Comparison of ENCODE assay signal across 28 mouse cellular contexts in the genomic region with DNA sequence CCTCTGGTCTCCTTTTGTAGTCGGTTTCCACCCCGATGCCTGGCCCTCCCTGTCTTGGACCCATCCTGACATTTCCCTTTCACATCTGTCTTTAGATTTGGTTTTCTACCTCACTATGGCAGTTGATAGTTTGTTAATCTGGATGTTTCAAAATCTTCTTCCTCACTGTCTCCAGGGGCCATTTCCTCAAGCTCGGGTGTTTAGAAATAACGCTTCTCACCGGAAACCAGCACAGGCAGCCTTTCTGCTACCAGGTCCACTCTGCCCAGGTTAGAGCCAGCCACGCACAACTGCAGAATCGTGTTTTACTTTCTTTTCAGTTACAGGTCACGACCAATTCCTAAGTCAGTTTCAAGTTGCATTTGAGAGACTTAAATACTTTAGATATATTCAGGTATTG. TPM values are rescaled to one million over a fixed set of nuclear protein-coding genes. Genes with fewer than 3 reads are reported as not detected.
DNase-seq lines count a peak whose midpoint lies in the region; ATAC-seq and TF ChIP-seq lines count a peak whose summit lies in the region.
"Had no signal": no experiment of that assay in that cellular context is flagged by ENCODE, and none has a peak within 500 bp of the region (broad histone marks: within the 10 kb centered on the region; RNA-seq: fewer than 3 reads in every experiment).

No protein-coding gene starts in this region.

- no peak for ATAC-seq in heart, embryonic 11.5 days (replicated peaks; ENCODE audit: insufficient number of reproducible peaks, low FRiP score, low TSS enrichment)
- ATAC-seq in liver, embryonic 15.5 days (ENCODE audit: insufficient read depth): no peak
- no peak for ATAC-seq in liver, embryonic 11.5 days (replicated peaks; ENCODE audit: low FRiP score)
- ATAC-seq in granulocyte monocyte progenitor cell, adult 5-6 weeks (replicated peaks; ENCODE audit: poor library complexity, severe bottlenecking): peak; percentile 81
- 0 out of 2 replicates have a peak, but pooled peaks have one; percentile 27 for ATAC-seq in neutrophil, adult 5-6 weeks (ENCODE audit: extremely low read depth, insufficient number of reproducible peaks, low FRiP score, poor library complexity, severe bottlenecking)
- ATAC-seq: forebrain, embryonic 16.5 days; hindbrain, postnatal 0 days; intestine, embryonic 15.5 days; midbrain, embryonic 16.5 days; Patski had no signal

- no peak overlapping the region for H3K4me2 ChIP-seq in heart, embryonic 11.5 days
- H3K4me2 ChIP-seq in liver, embryonic 15.5 days: peak overlapping the region; percentile 15; the same call in 1 of the 2 replicates
- no peak overlapping the region for H3K4me2 ChIP-seq in liver, embryonic 11.5 days
- H3K4me2 ChIP-seq: embryonic facial prominence, embryonic 13.5 days; heart, embryonic 12.5 days; hindbrain, embryonic 12.5 days; intestine, embryonic 15.5 days; kidney, embryonic 15.5 days; midbrain, embryonic 11.5 days; neural tube, embryonic 12.5 days had no signal

- H3K4me3 ChIP-seq in heart, embryonic 11.5 days (ENCODE audit: low read depth, low read length): no peak overlapping the region
- no peak overlapping the region for H3K4me3 ChIP-seq in heart, adult 2 months
- no peak overlapping the region for H3K4me3 ChIP-seq in liver, embryonic 15.5 days (replicated peaks)
- no peak overlapping the region for H3K4me3 ChIP-seq in liver, embryonic 11.5 days (ENCODE audit: low read depth, low read length)
- H3K4me3 ChIP-seq: embryonic facial prominence, embryonic 13.5 days; forebrain, embryonic 10.5 days; gastrocnemius, adult 2 months; heart, embryonic 12.5 days; hindbrain, embryonic 12.5 days; intestine, embryonic 15.5 days; kidney, embryonic 15.5 days; neural tube, embryonic 12.5 days had no signal

- H3K36me3 ChIP-seq in heart, embryonic 11.5 days (ENCODE audit: control insufficient read depth, insufficient read depth, low read length): 0 out of 2 replicates have a peak, but pooled peaks cover 4% of the 10 kb centered on the region
- H3K36me3 ChIP-seq in heart, adult 2 months (ENCODE audit: control insufficient read depth, insufficient read depth, low read length): peaks cover 6% of the 10 kb centered on the region
- H3K36me3 ChIP-seq in liver, embryonic 15.5 days (replicated peaks): peaks cover 11% of the 10 kb centered on the region; the same call in 1 of the 2 replicates
- no peaks in the 10 kb centered on the region; the same call in 1 of the 2 replicates for H3K36me3 ChIP-seq in liver, embryonic 11.5 days (ENCODE audit: control insufficient read depth, insufficient read depth, low read length)
- H3K36me3 ChIP-seq: hindbrain, embryonic 12.5 days; intestine, embryonic 15.5 days had no signal

- TF ChIP-seq POLR2A in heart, adult 2 months (IDR thresholded peaks at IDR 0.05; ENCODE audit: insufficient read depth, low read depth, low read length): no peak

- TF ChIP-seq EP300 in heart, adult 2 months (IDR thresholded peaks at IDR 0.05; ENCODE audit: insufficient read depth, low read depth, low read length): no peak

- H3K79me2 ChIP-seq in heart, adult 2 months (replicated peaks; ENCODE audit: control insufficient read depth, insufficient read depth, low read length): peaks cover 8% of the 10 kb centered on the region

- H3K27ac ChIP-seq in heart, embryonic 11.5 days (ENCODE audit: low read depth, low read length): 0 out of 2 replicates have a peak overlapping the region, but pooled peaks have one; percentile 22
- no peak overlapping the region for H3K27ac ChIP-seq in heart, adult 2 months
- 0 out of 2 replicates have a peak overlapping the region, but pooled peaks have one; percentile 41 for H3K27ac ChIP-seq in liver, embryonic 15.5 days (replicated peaks)
- H3K27ac ChIP-seq in liver, embryonic 11.5 days (ENCODE audit: low read depth, low read length): no peak overlapping the region
- H3K27ac ChIP-seq: embryonic facial prominence, embryonic 13.5 days; forebrain, embryonic 10.5 days; gastrocnemius, adult 2 months; hindbrain, embryonic 12.5 days; hindbrain, postnatal 0 days; intestine, embryonic 15.5 days; kidney, embryonic 15.5 days; neural tube, embryonic 12.5 days had no signal

- DNase-seq in heart, adult 2 months: no peak
- DNase-seq in liver, embryonic 11.5 days (ENCODE audit: low spot score): no peak
- DNase-seq in cerebellum, postnatal 10 days: no peak
- DNase-seq: adrenal gland, postnatal 10 days; cerebellum, adult 11 months; cerebellum, adult 9-10 months; gastrocnemius, adult 2 months; gastrocnemius, postnatal 36 days; kidney, postnatal 25 days; lung, adult 2 months; lung, postnatal 14 days; thymus, postnatal 4 days had no signal

- WGBS in heart, embryonic 11.5 days (ENCODE audit: insufficient replicate concordance): 85% methylated on average over 8 of the region's 8 CpGs
- WGBS in heart, adult 2 months: 77% methylated on average over 8 of the region's 8 CpGs
- 59% methylated on average over 8 of the region's 8 CpGs for WGBS in liver, embryonic 15.5 days (ENCODE audit: insufficient replicate concordance)
- WGBS in liver, embryonic 11.5 days: 79% methylated on average over 8 of the region's 8 CpGs

- H3K9me3 ChIP-seq in heart, embryonic 11.5 days (replicated peaks; ENCODE audit: control insufficient read depth, low read length): no peaks in the 10 kb centered on the region
- no peaks in the 10 kb centered on the region for H3K9me3 ChIP-seq in liver, embryonic 15.5 days (replicated peaks)
- no peaks in the 10 kb centered on the region for H3K9me3 ChIP-seq in liver, embryonic 11.5 days (ENCODE audit: control insufficient read depth, low read length)
- H3K9me3 ChIP-seq: embryonic facial prominence, embryonic 13.5 days; forebrain, embryonic 10.5 days; heart, embryonic 12.5 days; hindbrain, embryonic 12.5 days; intestine, embryonic 15.5 days; kidney, embryonic 15.5 days; neural tube, embryonic 12.5 days had no signal

- H3K27me3 ChIP-seq in heart, embryonic 11.5 days (ENCODE audit: control insufficient read depth, insufficient read depth, low read length): no peaks in the 10 kb centered on the region
- H3K27me3 ChIP-seq in heart, adult 2 months (ENCODE audit: control insufficient read depth, insufficient read depth, low read length): no peaks in the 10 kb centered on the region
- H3K27me3 ChIP-seq in liver, embryonic 15.5 days: no peaks in the 10 kb centered on the region
- no peaks in the 10 kb centered on the region for H3K27me3 ChIP-seq in liver, embryonic 11.5 days (replicated peaks; ENCODE audit: control insufficient read depth, insufficient read depth, low read length)
- H3K27me3 ChIP-seq: embryonic facial prominence, embryonic 13.5 days; heart, embryonic 12.5 days; hindbrain, embryonic 12.5 days; intestine, embryonic 15.5 days; kidney, embryonic 15.5 days; neural tube, embryonic 12.5 days; Patski had no signal

- intact Hi-C loops in heart, adult 2 months (cut with DNase I): no loop called here

- no peak overlapping the region for H3K9ac ChIP-seq in heart, embryonic 11.5 days (ENCODE audit: low read depth, low read length)
- no peak overlapping the region for H3K9ac ChIP-seq in heart, adult 2 months (ENCODE audit: low read depth, low read length)
- no peak overlapping the region for H3K9ac ChIP-seq in liver, embryonic 15.5 days
- H3K9ac ChIP-seq in liver, embryonic 11.5 days (ENCODE audit: low read depth, low read length): no peak overlapping the region
- H3K9ac ChIP-seq: embryonic facial prominence, embryonic 13.5 days; heart, embryonic 12.5 days; hindbrain, embryonic 12.5 days; intestine, embryonic 15.5 days; kidney, embryonic 15.5 days; neural tube, embryonic 12.5 days had no signal

- H3K4me1 ChIP-seq in heart, embryonic 11.5 days (ENCODE audit: control insufficient read depth, insufficient read depth, low read length): peaks cover 24% of the 10 kb centered on the region
- H3K4me1 ChIP-seq in heart, adult 2 months (ENCODE audit: control insufficient read depth, insufficient read depth, low read length): peaks cover 9% of the 10 kb centered on the region
- peaks cover 15% of the 10 kb centered on the region for H3K4me1 ChIP-seq in liver, embryonic 15.5 days (replicated peaks)
- H3K4me1 ChIP-seq in liver, embryonic 11.5 days (replicated peaks; ENCODE audit: control insufficient read depth, insufficient read depth, low read length): peaks cover 6% of the 10 kb centered on the region; the same call in 1 of the 2 replicates

- TF ChIP-seq CTCF in heart, adult 2 months (IDR thresholded peaks at IDR 0.05): no peak

RNA-seq across cellular contexts. Expression of a gene that starts 19.3 kb away (rescaled TPM):
- polyA plus RNA-seq in heart, embryonic 11.5 days (2014; fragmentation: Nextera tagmentation; extraction: Ambion mirVana): 1,059 and 1,185 TPM in 2 replicates
- total RNA-seq in heart, adult 2 months (2021): 100 to 1,000 TPM; 163 to 166 TPM
- 54.8 and 85.7 TPM in 2 replicates for polyA plus RNA-seq in heart, adult 2 months (2012; rRNA removed)
- 119 and 121 TPM in 2 replicates for polyA plus RNA-seq in liver, embryonic 15.5 days (2015; fragmentation: Nextera tagmentation; extraction: Ambion mirVana)
- 241 and 242 TPM in 2 replicates for polyA plus RNA-seq in liver, embryonic 11.5 days (2014; fragmentation: Nextera tagmentation; extraction: Ambion mirVana)
- total RNA-seq in granulocyte monocyte progenitor cell, adult 5-6 weeks (2014; fragmentation: Nextera tagmentation): 285 and 354 TPM in 2 replicates
- 581 and 644 TPM in 2 replicates for total RNA-seq in granulocyte monocyte progenitor cell, adult 5-6 weeks (2017)
- 79.9 and 80.5 TPM in 2 replicates for total RNA-seq in neutrophil, adult 5-6 weeks (2017)

Comparison
In these comparisons a context has a peak if more than half of its experiments do, and no peak if none do; other contexts are left out.
1. H3K27ac ChIP-seq: peak in heart, embryonic 11.5 days (single experiment) and liver, embryonic 15.5 days (single experiment); none in heart, adult 2 months (single experiment) and liver, embryonic 11.5 days (single experiment).
2. ATAC-seq: peak in granulocyte monocyte progenitor cell, adult 5-6 weeks (single experiment) and neutrophil, adult 5-6 weeks (single experiment); none in heart, embryonic 11.5 days (single experiment), liver, embryonic 15.5 days (single experiment) and liver, embryonic 11.5 days (single experiment).